Mouse (Mus musculus) CH12.LX (cell line): Measurements from ENCODE around the gene Fhit. TPM values are rescaled to one million over a fixed set of nuclear protein-coding genes. Genes with fewer than 3 reads are reported as not detected.
A peak's percentile ranks its signal among the peaks of the same experiment; 100 is the strongest.

Experiments
- DNase-seq: peaks from one replicate; pipeline ENCODE4 v3.0.0-alpha.2; 2013; ENCODE audit errors: extremely low read depth
- H3K27ac ChIP-seq: 2 replicates; pipeline ENCODE4 v1.5.1; 2012; ENCODE audit warnings: low read depth, mild to moderate bottlenecking, control low read depth, moderate library complexity; ENCODE audit not compliant: insufficient read depth
- H3K27me3 ChIP-seq: replicated peaks from 2 replicates; pipeline ENCODE3; 2012; ENCODE audit warnings: inconsistent platforms
- H3K36me3 ChIP-seq, 2 experiments: replicated peaks in 1 of 2; 2 replicates each; pipeline versions ENCODE3 to v1.6.1; 2012; ENCODE audit warnings: inconsistent platforms in 1 of 2, low read length in 1 of 2, mild to moderate bottlenecking in 1 of 2, mixed read lengths in 1 of 2, moderate library complexity in 1 of 2; ENCODE audit not compliant: control insufficient read depth in 1 of 2, insufficient read depth in 1 of 2
- H3K4me1 ChIP-seq, 2 experiments: 2 replicates each; pipeline ENCODE4 v1.6.1; 2012; ENCODE audit warnings: inconsistent platforms in 1 of 2, moderate library complexity in 1 of 2; ENCODE audit not compliant: insufficient read depth in 2 of 2, control insufficient read depth in 1 of 2
- H3K4me2 ChIP-seq: 2 replicates; pipeline ENCODE4 v1.6.1; 2012; ENCODE audit warnings: low read depth, mild to moderate bottlenecking, control low read depth; ENCODE audit not compliant: poor library complexity, insufficient read depth, severe bottlenecking
- H3K4me3 ChIP-seq, 3 experiments: fragments of 150-350 bp in 1 of 3; sonication (generic) in 1 of 3; replicated peaks in 1 of 3; 2 replicates each; pipeline versions ENCODE3 to v1.5.1; 2011 to 2012; ENCODE audit warnings: low read depth in 2 of 3, low read length in 2 of 3, mild to moderate bottlenecking in 2 of 3, moderate library complexity in 2 of 3, control low read depth in 1 of 3, improper control_type of control experiment in 1 of 3, inconsistent platforms in 1 of 3, mixed read lengths in 1 of 3; ENCODE audit not compliant: poor library complexity in 1 of 3
- H3K79me2 ChIP-seq: replicated peaks from 2 replicates; pipeline ENCODE4 v1.6.1; 2012; ENCODE audit warnings: mild to moderate bottlenecking, moderate library complexity; ENCODE audit not compliant: control insufficient read depth, poor library complexity, insufficient read depth, severe bottlenecking; ENCODE audit errors: extremely low read depth
- H3K9ac ChIP-seq: 2 replicates; pipeline ENCODE4 v1.6.1; 2012; ENCODE audit warnings: low read depth, mild to moderate bottlenecking, control low read depth, moderate library complexity; ENCODE audit not compliant: insufficient read depth
- H3K9me3 ChIP-seq: replicated peaks from 2 replicates; pipeline ENCODE3; 2012; ENCODE audit warnings: low read length, inconsistent platforms, mixed read lengths
- CHD1 ChIP-seq: IDR thresholded peaks from 2 replicates; pipeline ENCODE4 v1.6.1; 2012; ENCODE audit warnings: low read depth, low read length, improper control_type of control experiment, inconsistent platforms
- ELF1 ChIP-seq: IDR thresholded peaks from 2 replicates; pipeline ENCODE4 v1.6.1; 2014; ENCODE audit warnings: low read depth, mild to moderate bottlenecking, inconsistent platforms, low read length, improper control_type of control experiment
- ETS1 ChIP-seq: conservative IDR thresholded peaks from 2 replicates; pipeline ENCODE4 v1.6.1; 2012; ENCODE audit warnings: low read depth, mild to moderate bottlenecking, inconsistent platforms, low read length, improper control_type of control experiment, moderate library complexity
- HCFC1 ChIP-seq: IDR thresholded peaks from 2 replicates; pipeline ENCODE4 v1.6.1; 2012; ENCODE audit warnings: low read depth, mild to moderate bottlenecking, inconsistent platforms, low read length, improper control_type of control experiment
- JUN ChIP-seq: IDR thresholded peaks from 2 replicates; pipeline ENCODE4 v1.6.1; 2011; ENCODE audit warnings: low read depth, mild to moderate bottlenecking, low read length, improper control_type of control experiment, moderate library complexity; ENCODE audit not compliant: insufficient read depth
- JUND ChIP-seq: conservative IDR thresholded peaks from 2 replicates; pipeline ENCODE4 v1.6.1; 2011; ENCODE audit warnings: low read depth, low read length, improper control_type of control experiment
- KAT2A ChIP-seq: IDR thresholded peaks from 2 replicates; pipeline ENCODE4 v1.6.1; 2012; ENCODE audit warnings: low read length, improper control_type of control experiment, inconsistent platforms; ENCODE audit not compliant: insufficient replicate concordance
- MAZ ChIP-seq: IDR thresholded peaks from 2 replicates; pipeline ENCODE4 v1.6.1; 2012; ENCODE audit warnings: low read depth, mild to moderate bottlenecking, inconsistent platforms, low read length, improper control_type of control experiment, moderate library complexity
- MEF2A ChIP-seq: IDR thresholded peaks from 2 replicates; pipeline ENCODE4 v1.6.1; 2014; ENCODE audit warnings: low read depth, mild to moderate bottlenecking, inconsistent platforms, low read length, improper control_type of control experiment, borderline replicate concordance
- NELFE ChIP-seq: IDR thresholded peaks from 2 replicates; pipeline ENCODE4 v1.6.1; 2011; ENCODE audit warnings: low read depth, low read length, improper control_type of control experiment
- NRF1 ChIP-seq: IDR thresholded peaks from 2 replicates; pipeline ENCODE4 v1.6.1; 2014; ENCODE audit warnings: low read depth, mild to moderate bottlenecking, inconsistent platforms, low read length, improper control_type of control experiment, moderate library complexity
- POLR2A ChIP-seq: IDR thresholded peaks from 2 replicates; pipeline ENCODE4 v1.6.1; 2011; ENCODE audit warnings: low read depth, mild to moderate bottlenecking, improper control_type of control experiment, low read length
- POLR2AphosphoS2 ChIP-seq: IDR thresholded peaks from 2 replicates; pipeline ENCODE4 v1.6.1; 2011; ENCODE audit warnings: low read depth, low read length, improper control_type of control experiment
- RCOR1 ChIP-seq: conservative IDR thresholded peaks from 2 replicates; pipeline ENCODE4 v1.6.1; 2012; ENCODE audit warnings: low read depth, mild to moderate bottlenecking, inconsistent platforms, low read length, improper control_type of control experiment
- SIN3A ChIP-seq: IDR thresholded peaks from 2 replicates; pipeline ENCODE4 v1.6.1; 2012; ENCODE audit warnings: low read length, improper control_type of control experiment, inconsistent platforms
- SMC3 ChIP-seq: IDR thresholded peaks from 2 replicates; pipeline ENCODE4 v1.6.1; 2011; ENCODE audit warnings: low read depth, low read length, improper control_type of control experiment
- ZC3H11A ChIP-seq: IDR thresholded peaks from 2 replicates; pipeline ENCODE4 v1.6.1; 2012; ENCODE audit warnings: low read depth, mild to moderate bottlenecking, inconsistent platforms, low read length, improper control_type of control experiment
- ZKSCAN1 ChIP-seq: IDR thresholded peaks from 2 replicates; pipeline ENCODE4 v1.6.1; 2012; ENCODE audit warnings: low read depth, inconsistent platforms, low read length, improper control_type of control experiment, borderline replicate concordance
- ZMIZ1 ChIP-seq: IDR thresholded peaks from 2 replicates; pipeline ENCODE4 v1.6.1; 2012; ENCODE audit warnings: low read depth, mild to moderate bottlenecking, inconsistent platforms, low read length, improper control_type of control experiment
- dilution Hi-C: fragments of 300-500 bp; cut with MboI; formaldehyde crosslinking; loops from 2 replicates; pipeline ENCODE4 v1.14.3; 2020; ENCODE audit warnings: low sequenced_read_pairs; ENCODE audit not compliant: extremely low pct_unique_long_range_greater_than_20kb, extremely low pct_ligation_motif_present
- in situ Hi-C: fragments of 300-500 bp; cut with MboI; formaldehyde crosslinking; loops from 3 replicates; pipeline ENCODE4 v1.14.3; 2019; ENCODE audit warnings: low sequenced_read_pairs, low pct_ligation_motif_present, low pct_unique_long_range_greater_than_20kb, mixed read lengths
- polyA plus RNA-seq: library from polyadenylated mRNA; unstranded; fragments of >175 nt; gene quantifications from 2 replicates; pipeline ENCODE4 v1.2.1, GENCODE M21; 2012; ENCODE audit warnings: low read depth; ENCODE audit not compliant: insufficient read length
- total RNA-seq, 2 experiments: library from RNA; depleted of rRNA; stranded (reverse); fragments of 300-350 nt in 1 of 2; fragments of >200 nt in 1 of 2; gene quantifications; 2 replicates each; pipeline ENCODE4 v1.2.3; 2012 to 2014

Gene Fhit
- total and polyA plus RNA-seq, 3 experiments: 0.64 to 1.9 (median 0.64) TPM

- in situ Hi-C loops (no loop called here), dilution Hi-C loops (no loop called here)
- Histone ChIP-seq H3K27ac (no peak overlapping the region), H3K9ac (no peak overlapping the region), H3K9me3 (no peaks in the 10 kb centered on the region), H3K27me3 (no peaks in the 10 kb centered on the region), H3K4me1 (peaks cover 0 to 8% of the 10 kb centered on the region in 2 experiments; a peak in 2 of 4 replicates), H3K4me3 (no peak overlapping the region), H3K4me2 (no peak overlapping the region), H3K79me2 (no peaks in the 10 kb centered on the region), H3K36me3 (no peaks in the 10 kb centered on the region)
- TF ChIP-seq SIN3A: no peak
- TF ChIP-seq MAZ: no peak
- no peak for TF ChIP-seq POLR2AphosphoS2
- TF ChIP-seq NELFE: no peak
- TF ChIP-seq SMC3: no peak
- TF ChIP-seq ZKSCAN1: no peak
- TF ChIP-seq RCOR1: no peak
- TF ChIP-seq CHD1: no peak
- no peak for TF ChIP-seq KAT2A
- no peak for TF ChIP-seq MEF2A
- no peak for TF ChIP-seq HCFC1
- DNase-seq: no peak
Observed at GRCm38 (mm10) chr14:10630831-10631360, 530.9 kb downstream of the Fhit start.

GRCm38 (mm10) chr14:10593467-10593866 is 568.4 kb downstream of the Fhit start:
- Histone ChIP-seq H3K4me2 (no peak overlapping the region), H3K27me3 (no peaks in the 10 kb centered on the region), H3K9me3 (no peaks in the 10 kb centered on the region), H3K79me2 (no peaks in the 10 kb centered on the region), H3K9ac (no peak overlapping the region), H3K27ac (no peak overlapping the region), H3K36me3 (no peaks in the 10 kb centered on the region), H3K4me3 (no peak overlapping the region), H3K4me1 (peaks cover 0 to 5% of the 10 kb centered on the region in 2 experiments; a peak in 1 of 4 replicates)
- dilution Hi-C loops (no loop called here), in situ Hi-C loops (no loop called here)
- peak; percentile 2 for DNase-seq
- TF ChIP-seq JUND (no peak), SMC3 (no peak), KAT2A (no peak)

GRCm38 (mm10) chr14:10568937-10569552 is 592.8 kb downstream of the Fhit start:
- Histone ChIP-seq H3K9me3 (no peaks in the 10 kb centered on the region), H3K4me3 (no peak overlapping the region), H3K79me2 (no peaks in the 10 kb centered on the region), H3K27me3 (no peaks in the 10 kb centered on the region), H3K4me2 (no peak overlapping the region), H3K27ac (no peak overlapping the region), H3K9ac (no peak overlapping the region), H3K36me3 (no peaks in the 10 kb centered on the region), H3K4me1 (no peaks in the 10 kb centered on the region)
- in situ Hi-C loops (no loop called here), dilution Hi-C loops (no loop called here)
- TF ChIP-seq ZKSCAN1 (no peak), MEF2A (no peak), ELF1 (no peak), POLR2AphosphoS2 (no peak), ETS1 (no peak), ZC3H11A (no peak), POLR2A (no peak), MAZ (no peak), JUN (no peak), RCOR1 (no peak), NRF1 (no peak), NELFE (no peak), KAT2A (no peak), ZMIZ1 (no peak)
- DNase-seq: no peak
